Mouse (Mus musculus): Measurements from ENCODE around the gene Lsm4.

Gene Lsm4

DNA sequence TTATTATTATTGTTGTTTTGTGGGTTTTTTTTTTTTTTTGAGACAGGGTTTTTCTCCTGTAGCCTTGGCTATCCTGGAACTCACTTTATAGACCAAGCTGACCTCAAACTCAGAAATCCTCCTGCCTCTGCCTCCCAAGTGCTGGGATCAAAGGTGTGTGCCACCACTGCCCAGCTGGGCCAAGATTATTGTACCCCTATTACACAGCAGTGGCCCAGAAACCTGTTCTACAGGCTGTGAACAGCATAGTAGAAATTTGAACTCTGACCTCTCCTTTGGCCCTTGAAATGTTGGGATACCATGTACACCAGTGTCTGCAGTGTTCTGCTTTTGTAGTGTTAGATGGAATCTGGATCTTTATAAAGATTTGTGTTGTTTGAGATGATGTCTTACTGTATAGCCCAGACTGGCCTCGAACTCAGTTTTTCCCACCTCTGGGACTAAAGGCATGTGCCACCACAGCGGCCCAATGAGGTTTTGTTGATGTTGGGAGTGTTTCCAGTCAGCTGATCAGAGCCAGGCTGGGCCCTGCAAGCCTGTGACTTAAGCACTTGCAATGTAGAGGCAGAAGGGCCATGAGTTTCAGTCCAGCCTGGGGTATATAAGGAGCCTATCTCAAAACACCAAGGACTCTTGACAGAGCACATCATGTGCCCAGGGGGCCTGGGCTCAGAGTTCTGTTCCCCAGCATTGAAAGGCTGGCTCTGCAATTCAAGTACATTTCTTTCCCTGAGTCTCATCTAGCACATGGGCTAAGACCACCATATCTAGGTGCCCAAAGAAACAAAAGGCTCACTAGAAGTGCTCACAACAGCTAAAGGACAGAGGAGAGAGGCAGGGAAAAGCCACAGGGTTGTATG lies 29.2 kb downstream of the Lsm4 start:
- no peak overlapping the region for H3K4me3 ChIP-seq (replicated peaks; ENCODE audit: low read length)
- H3K27me3 ChIP-seq (ENCODE audit: insufficient read depth, low read length) = no peaks in the 10 kb centered on the region
- no peak for TF ChIP-seq CTCF (conservative IDR thresholded peaks at IDR 0.05; ENCODE audit: low read length)
- TF ChIP-seq POU5F1 (IDR thresholded peaks at IDR 0.05; ENCODE audit: borderline replicate concordance, low read length) = no peak
- TF ChIP-seq NANOG (IDR thresholded peaks at IDR 0.05; ENCODE audit: borderline replicate concordance, low read length) = no peak
- H3K4me1 ChIP-seq (replicated peaks; ENCODE audit: low read depth, low read length) = peaks cover 21% of the 10 kb centered on the region
- no peaks in the 10 kb centered on the region for H3K9me3 ChIP-seq (ENCODE audit: low read length)
- peaks cover 4% of the 10 kb centered on the region; the same call in 1 of the 2 replicates for H3K36me3 ChIP-seq (ENCODE audit: insufficient read depth, low read length)

DNA sequence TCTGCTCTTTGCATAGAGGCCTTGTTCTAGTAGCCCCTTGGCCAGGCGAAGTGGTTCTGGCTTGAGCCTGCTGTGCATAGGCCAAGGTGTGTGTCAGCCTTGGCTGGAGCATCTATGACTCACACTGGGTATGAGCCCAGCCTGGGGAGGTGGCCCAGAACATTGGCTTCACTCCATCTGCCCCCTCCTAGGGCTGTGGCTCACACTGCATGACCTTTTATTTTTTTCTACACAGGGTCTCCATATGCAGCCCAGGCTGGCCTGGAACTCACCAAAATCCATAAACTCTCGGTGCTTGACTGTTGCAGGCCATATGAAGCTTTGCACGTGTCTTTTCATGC lies 29.8 kb downstream of the Lsm4 start:
- H3K36me3 ChIP-seq (ENCODE audit: insufficient read depth, low read length) = peaks cover 4% of the 10 kb centered on the region; the same call in 1 of the 2 replicates
- no peaks in the 10 kb centered on the region; the same call in 1 of the 2 replicates for H3K27me3 ChIP-seq (ENCODE audit: insufficient read depth, low read length)
- H3K4me1 ChIP-seq (replicated peaks; ENCODE audit: low read depth, low read length) = peaks cover 15% of the 10 kb centered on the region
- H3K4me3 ChIP-seq (replicated peaks; ENCODE audit: low read length) = no peak overlapping the region
- H3K9me3 ChIP-seq (ENCODE audit: low read length) = no peaks in the 10 kb centered on the region
- no peak for TF ChIP-seq NANOG (IDR thresholded peaks at IDR 0.05; ENCODE audit: borderline replicate concordance, low read length)
- no peak for TF ChIP-seq POU5F1 (IDR thresholded peaks at IDR 0.05; ENCODE audit: borderline replicate concordance, low read length)

DNA sequence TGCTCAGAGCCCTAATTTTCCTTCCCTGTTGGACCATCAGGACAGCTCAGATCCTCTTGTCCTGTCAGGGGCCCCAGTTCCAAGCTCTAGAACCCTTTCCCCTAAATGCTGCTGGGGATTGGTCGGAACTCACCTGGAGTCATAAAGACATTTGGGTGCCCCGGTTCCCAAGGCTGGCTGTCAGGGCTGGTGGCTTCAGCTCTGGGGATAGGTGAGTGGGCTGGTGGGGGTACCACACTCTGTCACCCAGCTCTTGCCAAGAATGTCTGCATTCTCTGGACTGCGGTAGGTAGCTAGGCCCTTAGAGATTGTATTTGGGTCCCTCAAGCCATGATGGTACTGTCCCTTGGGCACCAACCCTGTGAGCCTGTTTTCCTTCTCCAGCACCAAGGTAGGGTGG lies 30.2 kb downstream of the Lsm4 start, which contains the start of gene Iqcn:
TSS of gene Iqcn (plus strand) at position 171 of the 400 bp plus-strand sequence.
- no peak for TF ChIP-seq NANOG (IDR thresholded peaks at IDR 0.05; ENCODE audit: borderline replicate concordance, low read length)
- no peak for TF ChIP-seq POU5F1 (IDR thresholded peaks at IDR 0.05; ENCODE audit: borderline replicate concordance, low read length)
- no peak for TF ChIP-seq CTCF (conservative IDR thresholded peaks at IDR 0.05; ENCODE audit: low read length)
- Histone ChIP-seq H3K4me1 (replicated peaks; ENCODE audit: low read depth, low read length) (peaks cover 11% of the 10 kb centered on the region), H3K27me3 (ENCODE audit: insufficient read depth, low read length) (no peaks in the 10 kb centered on the region; the same call in 1 of the 2 replicates), H3K9me3 (ENCODE audit: low read length) (no peaks in the 10 kb centered on the region), H3K36me3 (ENCODE audit: insufficient read depth, low read length) (peaks cover 4% of the 10 kb centered on the region; the same call in 1 of the 2 replicates), H3K4me3 (replicated peaks; ENCODE audit: low read length) (no peak within 1 kb of the TSS)

DNA sequence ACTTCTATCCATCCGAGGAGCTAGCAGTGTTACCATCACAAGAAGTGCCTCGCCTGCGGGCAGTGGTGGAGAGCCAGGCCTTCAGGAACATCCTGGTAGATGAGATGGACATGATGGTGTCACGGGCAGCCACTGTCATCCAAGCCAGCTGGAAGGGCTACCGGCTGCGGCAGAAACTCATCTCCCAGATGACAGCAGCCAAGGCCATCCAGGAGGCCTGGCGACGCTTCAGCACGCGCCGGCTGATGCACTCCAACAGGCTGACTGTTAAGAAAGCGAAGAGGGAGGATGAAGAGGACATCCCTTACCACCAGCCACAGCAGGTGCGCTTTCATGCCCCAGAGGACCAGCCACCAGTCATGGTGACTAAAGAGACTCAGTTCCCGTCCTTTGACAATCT lies 35.2 kb downstream of the Lsm4 start:
- no peaks in the 10 kb centered on the region; the same call in 1 of the 2 replicates for H3K27me3 ChIP-seq (ENCODE audit: insufficient read depth, low read length)
- TF ChIP-seq NANOG (IDR thresholded peaks at IDR 0.05; ENCODE audit: borderline replicate concordance, low read length) (no peak), CTCF (conservative IDR thresholded peaks at IDR 0.05; ENCODE audit: low read length) (no peak), POU5F1 (IDR thresholded peaks at IDR 0.05; ENCODE audit: borderline replicate concordance, low read length) (no peak)
- H3K36me3 ChIP-seq (ENCODE audit: insufficient read depth, low read length) = no peaks in the 10 kb centered on the region
- no peak overlapping the region for H3K4me3 ChIP-seq (replicated peaks; ENCODE audit: low read length)
- H3K9me3 ChIP-seq (ENCODE audit: low read length) = no peaks in the 10 kb centered on the region
- H3K4me1 ChIP-seq (replicated peaks; ENCODE audit: low read depth, low read length) = no peaks in the 10 kb centered on the region

DNA sequence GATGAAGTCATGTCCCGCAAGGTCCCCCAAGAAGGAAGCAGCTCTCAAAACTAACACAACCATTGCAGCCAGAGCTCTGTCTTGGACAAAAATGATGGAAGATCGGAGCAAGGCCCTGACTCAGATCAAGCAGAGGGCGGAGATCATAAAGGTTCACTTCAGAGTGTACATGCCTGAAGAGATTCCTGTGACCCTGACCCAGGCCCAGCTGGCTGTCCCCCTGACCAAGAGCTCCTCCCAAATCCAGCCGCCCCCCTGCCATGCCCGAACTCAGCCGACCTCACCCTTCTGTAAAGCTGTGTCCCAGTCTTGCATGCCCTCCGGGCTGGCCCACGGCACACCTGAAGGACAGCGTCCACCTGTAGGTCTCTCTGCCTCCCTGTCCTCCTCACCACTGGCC lies 36.7 kb downstream of the Lsm4 start:
- Histone ChIP-seq H3K4me1 (replicated peaks; ENCODE audit: low read depth, low read length) (no peaks in the 10 kb centered on the region), H3K27me3 (ENCODE audit: insufficient read depth, low read length) (peaks cover 6% of the 10 kb centered on the region; the same call in 1 of the 2 replicates), H3K36me3 (ENCODE audit: insufficient read depth, low read length) (no peaks in the 10 kb centered on the region), H3K9me3 (ENCODE audit: low read length) (no peaks in the 10 kb centered on the region), H3K4me3 (replicated peaks; ENCODE audit: low read length) (no peak overlapping the region)
- TF ChIP-seq CTCF (conservative IDR thresholded peaks at IDR 0.05; ENCODE audit: low read length) (no peak), POU5F1 (IDR thresholded peaks at IDR 0.05; ENCODE audit: borderline replicate concordance, low read length) (no peak), NANOG (IDR thresholded peaks at IDR 0.05; ENCODE audit: borderline replicate concordance, low read length) (no peak)

DNA sequence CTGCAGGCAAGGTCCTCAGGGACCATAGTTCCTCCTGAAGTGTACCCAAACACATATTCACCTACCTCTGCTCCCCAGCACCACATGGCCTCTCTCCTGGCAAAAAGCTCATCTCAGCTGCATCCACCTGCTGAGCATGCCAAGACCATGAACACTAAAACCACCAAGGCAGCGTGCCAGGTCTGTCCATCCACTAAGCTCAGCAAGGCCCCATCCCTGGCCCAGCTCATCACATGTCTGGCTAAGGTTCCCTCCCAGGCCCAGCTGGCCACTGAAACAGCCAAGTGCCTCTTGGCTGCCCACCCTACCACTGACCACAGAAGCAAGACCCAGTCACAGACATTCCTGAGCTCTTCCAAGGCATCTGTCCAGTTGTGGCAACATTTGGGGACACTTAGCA lies 37.2 kb downstream of the Lsm4 start:
- no peak overlapping the region for H3K4me3 ChIP-seq (replicated peaks; ENCODE audit: low read length)
- H3K9me3 ChIP-seq (ENCODE audit: low read length) = no peaks in the 10 kb centered on the region
- no peak for TF ChIP-seq POU5F1 (IDR thresholded peaks at IDR 0.05; ENCODE audit: borderline replicate concordance, low read length)
- no peak for TF ChIP-seq CTCF (conservative IDR thresholded peaks at IDR 0.05; ENCODE audit: low read length)
- no peak for TF ChIP-seq NANOG (IDR thresholded peaks at IDR 0.05; ENCODE audit: borderline replicate concordance, low read length)

DNA sequence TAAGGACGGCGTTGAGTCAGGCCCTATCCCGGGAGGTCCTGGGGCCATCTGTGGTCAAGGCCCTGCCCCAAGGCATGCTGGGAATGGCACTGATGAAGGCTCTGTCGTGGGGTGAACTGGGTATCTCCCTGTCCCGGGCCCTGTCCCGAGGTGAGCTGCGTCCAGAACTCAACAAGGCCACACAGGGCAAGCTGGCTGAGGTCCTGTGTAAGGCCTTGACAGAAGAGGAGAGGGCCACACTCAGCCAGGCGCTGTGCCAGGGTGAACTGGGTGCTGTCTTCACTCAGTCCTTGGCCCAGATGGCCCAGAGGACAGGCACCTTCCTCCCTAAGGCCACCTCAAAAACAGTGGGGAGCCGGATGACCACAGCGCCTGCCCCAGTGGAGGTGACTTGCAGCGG lies 38.0 kb downstream of the Lsm4 start:
- H3K4me1 ChIP-seq (replicated peaks; ENCODE audit: low read depth, low read length) = no peaks in the 10 kb centered on the region
- TF ChIP-seq NANOG (IDR thresholded peaks at IDR 0.05; ENCODE audit: borderline replicate concordance, low read length) (no peak), POU5F1 (IDR thresholded peaks at IDR 0.05; ENCODE audit: borderline replicate concordance, low read length) (no peak), CTCF (conservative IDR thresholded peaks at IDR 0.05; ENCODE audit: low read length) (no peak)
- no peaks in the 10 kb centered on the region for H3K36me3 ChIP-seq (ENCODE audit: insufficient read depth, low read length)
- no peaks in the 10 kb centered on the region for H3K9me3 ChIP-seq (ENCODE audit: low read length)
- H3K27me3 ChIP-seq (ENCODE audit: insufficient read depth, low read length) = peaks cover 18% of the 10 kb centered on the region
- H3K4me3 ChIP-seq (replicated peaks; ENCODE audit: low read length) = no peak overlapping the region

More for the DNA sequence above, 37.2 kb downstream of the Lsm4 start:
- Histone ChIP-seq H3K27me3 (ENCODE audit: insufficient read depth, low read length) (peaks cover 11% of the 10 kb centered on the region; the same call in 1 of the 2 replicates), H3K36me3 (ENCODE audit: insufficient read depth, low read length) (no peaks in the 10 kb centered on the region), H3K4me1 (replicated peaks; ENCODE audit: low read depth, low read length) (no peaks in the 10 kb centered on the region)

DNA sequence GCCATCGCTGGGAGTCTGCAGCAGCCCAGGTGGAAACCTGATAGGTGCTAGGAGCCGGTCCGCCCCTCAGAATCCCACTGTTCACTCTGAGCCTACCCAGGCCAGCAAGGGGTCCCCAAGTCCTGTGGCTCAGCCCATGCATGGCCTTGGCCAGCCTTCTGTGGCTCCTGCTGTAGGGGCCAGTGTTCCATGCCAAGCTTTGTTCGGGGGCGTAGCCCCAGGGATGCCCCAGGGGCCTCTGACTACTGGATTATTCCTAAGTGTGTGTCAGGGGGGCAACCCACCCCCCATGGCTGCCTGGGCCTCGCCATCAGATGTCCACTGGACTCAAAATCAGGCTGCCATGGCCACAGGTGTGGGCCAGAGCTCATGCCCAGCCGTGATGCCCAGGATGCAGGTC lies 40.9 kb downstream of the Lsm4 start:
- TF ChIP-seq NANOG (IDR thresholded peaks at IDR 0.05; ENCODE audit: borderline replicate concordance, low read length) = no peak
- no peak for TF ChIP-seq CTCF (conservative IDR thresholded peaks at IDR 0.05; ENCODE audit: low read length)
- TF ChIP-seq POU5F1 (IDR thresholded peaks at IDR 0.05; ENCODE audit: borderline replicate concordance, low read length) = no peak
- H3K4me1 ChIP-seq (replicated peaks; ENCODE audit: low read depth, low read length) = peaks cover 18% of the 10 kb centered on the region
- no peaks in the 10 kb centered on the region for H3K9me3 ChIP-seq (ENCODE audit: low read length)
- H3K4me3 ChIP-seq (replicated peaks; ENCODE audit: low read length) = no peak overlapping the region
- H3K27me3 ChIP-seq (ENCODE audit: insufficient read depth, low read length) = peaks cover 39% of the 10 kb centered on the region
- no peaks in the 10 kb centered on the region for H3K36me3 ChIP-seq (ENCODE audit: insufficient read depth, low read length)

Data from E14TG2a.4 (cell line).